Mouse (Mus musculus): Measurements from ENCODE around the gene Josd1. TPM values are rescaled to one million over a fixed set of nuclear protein-coding genes. Genes with fewer than 3 reads are reported as not detected.

The Josd1 gene
- polyA plus RNA-seq, 1 experiment from 2014 or later: 21.6 TPM

DNA sequence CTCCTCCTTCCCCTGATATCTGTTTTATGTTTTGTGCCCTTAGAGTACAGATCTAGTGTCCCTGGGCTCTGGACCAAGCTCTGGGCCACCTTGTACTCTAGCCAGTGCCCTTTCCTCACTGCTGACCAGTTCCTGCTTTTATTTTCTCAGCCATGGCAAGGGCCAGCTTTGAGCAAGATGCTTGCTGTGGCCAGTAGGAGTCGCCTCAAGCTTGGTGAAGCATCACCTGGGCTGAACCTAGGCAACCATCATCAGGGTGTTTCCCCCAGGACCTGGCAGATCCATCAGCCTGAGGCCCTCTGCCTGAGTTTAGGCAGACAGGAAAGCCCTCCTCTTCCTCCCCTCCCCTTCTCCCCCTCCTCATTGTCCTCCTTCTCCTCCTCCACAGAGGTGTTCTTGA, 35.7 kb upstream of the Josd1 start:
- WGBS (ENCODE audit: insufficient replicate concordance): 64% methylated on average over 1 of the region's 1 CpGs
- no peaks in the 10 kb centered on the region for H3K9me3 ChIP-seq (replicated peaks; ENCODE audit: control insufficient read depth, low read length)
- H3K4me3 ChIP-seq (ENCODE audit: low read depth, low read length): no peak overlapping the region
- H3K4me2 ChIP-seq (ENCODE audit: low read depth, low read length): no peak overlapping the region
- ATAC-seq (ENCODE audit: low read depth): 0 out of 2 replicates have a peak, but pooled peaks have one; percentile 13
- H3K36me3 ChIP-seq (ENCODE audit: control insufficient read depth, insufficient read depth): peaks cover 31% of the 10 kb centered on the region
- no peaks in the 10 kb centered on the region for H3K27me3 ChIP-seq (ENCODE audit: control insufficient read depth, insufficient read depth, low read depth, low read length)
- H3K27ac ChIP-seq (ENCODE audit: low read length): no peak overlapping the region
- H3K9ac ChIP-seq (ENCODE audit: low read depth, low read length): no peak overlapping the region
- no peaks in the 10 kb centered on the region for H3K4me1 ChIP-seq (ENCODE audit: control insufficient read depth, low read depth, low read length)

DNA sequence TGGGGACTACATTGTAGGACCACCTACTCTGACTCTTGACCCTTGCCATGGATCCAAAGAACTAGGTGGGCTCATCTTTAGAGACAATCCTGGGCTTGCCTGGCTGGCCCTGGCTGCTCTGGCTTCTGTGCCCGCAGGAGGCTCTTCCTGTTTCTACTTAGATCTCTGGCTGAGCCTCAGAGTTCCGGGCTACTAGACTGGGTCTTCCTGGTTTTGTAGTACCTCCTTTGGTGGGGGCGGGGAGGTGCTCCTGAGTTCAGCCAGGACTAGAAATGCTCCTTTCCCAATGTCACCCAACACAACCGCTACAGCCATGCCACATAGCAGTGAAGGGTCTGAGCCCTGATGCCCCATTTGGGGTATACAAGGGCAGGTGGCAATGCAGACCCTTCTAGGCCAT, 33.1 kb upstream of the Josd1 start:
- Histone ChIP-seq H3K4me2 (ENCODE audit: low read depth, low read length) (no peak overlapping the region), H3K36me3 (ENCODE audit: control insufficient read depth, insufficient read depth) (peaks cover 53% of the 10 kb centered on the region), H3K9ac (ENCODE audit: low read depth, low read length) (no peak overlapping the region), H3K27me3 (ENCODE audit: control insufficient read depth, insufficient read depth, low read depth, low read length) (no peaks in the 10 kb centered on the region), H3K4me1 (ENCODE audit: control insufficient read depth, low read depth, low read length) (no peaks in the 10 kb centered on the region), H3K9me3 (replicated peaks; ENCODE audit: control insufficient read depth, low read length) (no peaks in the 10 kb centered on the region), H3K27ac (ENCODE audit: low read length) (no peak overlapping the region), H3K4me3 (ENCODE audit: low read depth, low read length) (no peak overlapping the region)
- ATAC-seq (ENCODE audit: low read depth): no peak
- WGBS (ENCODE audit: insufficient replicate concordance): 63% methylated on average over 4 of the region's 4 CpGs

DNA sequence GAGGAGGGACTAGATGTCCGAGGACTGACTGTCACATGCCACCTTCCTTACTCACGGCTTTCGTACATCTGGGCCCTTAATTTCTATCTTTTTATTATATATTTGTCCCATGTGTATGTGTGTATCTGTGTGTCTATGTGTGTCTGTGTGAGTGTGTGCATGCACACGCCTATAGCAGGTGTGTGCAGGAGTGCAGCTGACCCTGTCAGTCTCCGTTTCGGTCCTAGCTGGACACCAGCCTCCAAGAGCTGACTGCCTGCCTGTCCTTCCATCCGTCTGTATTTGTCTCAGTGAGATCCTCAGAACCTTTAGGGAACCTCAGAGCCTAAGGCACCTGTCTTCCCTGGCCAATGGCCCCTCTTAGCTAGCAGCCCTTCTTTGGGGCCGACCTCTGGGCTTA, 32.5 kb upstream of the Josd1 start:
- no peaks in the 10 kb centered on the region for H3K9me3 ChIP-seq (replicated peaks; ENCODE audit: control insufficient read depth, low read length)
- no peak overlapping the region for H3K4me3 ChIP-seq (ENCODE audit: low read depth, low read length)
- H3K4me2 ChIP-seq (ENCODE audit: low read depth, low read length): no peak overlapping the region
- H3K9ac ChIP-seq (ENCODE audit: low read depth, low read length): no peak overlapping the region
- no peaks in the 10 kb centered on the region for H3K27me3 ChIP-seq (ENCODE audit: control insufficient read depth, insufficient read depth, low read depth, low read length)
- ATAC-seq (ENCODE audit: low read depth): no peak
- H3K36me3 ChIP-seq (ENCODE audit: control insufficient read depth, insufficient read depth): peaks cover 55% of the 10 kb centered on the region
- no peak overlapping the region for H3K27ac ChIP-seq (ENCODE audit: low read length)
- H3K4me1 ChIP-seq (ENCODE audit: control insufficient read depth, low read depth, low read length): no peaks in the 10 kb centered on the region
- WGBS (ENCODE audit: insufficient replicate concordance): 80% methylated on average over 8 of the region's 8 CpGs

DNA sequence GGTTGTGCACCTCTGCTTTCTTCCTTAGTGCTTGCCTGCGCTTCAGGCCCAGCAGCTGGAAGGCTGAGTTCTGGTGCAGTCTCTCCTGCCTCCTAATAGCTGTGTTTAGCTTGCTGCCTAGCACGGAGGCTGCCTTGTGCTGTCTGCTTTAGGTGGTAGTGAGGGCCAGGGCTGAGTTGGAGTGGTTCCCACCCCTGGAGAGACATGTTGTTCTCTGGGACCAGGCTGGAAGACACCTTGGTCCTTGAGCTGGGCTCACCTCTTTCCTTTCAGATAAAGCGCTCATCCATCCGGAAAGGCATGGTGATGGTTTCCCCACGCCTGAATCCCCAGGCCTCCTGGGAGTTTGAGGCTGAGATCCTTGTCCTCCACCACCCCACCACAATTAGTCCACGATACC, 29.0 kb upstream of the Josd1 start:
- Histone ChIP-seq H3K9me3 (replicated peaks; ENCODE audit: control insufficient read depth, low read length) (no peaks in the 10 kb centered on the region), H3K36me3 (ENCODE audit: control insufficient read depth, insufficient read depth) (peaks cover 70% of the 10 kb centered on the region), H3K9ac (ENCODE audit: low read depth, low read length) (no peak overlapping the region), H3K4me1 (ENCODE audit: control insufficient read depth, low read depth, low read length) (no peaks in the 10 kb centered on the region), H3K4me3 (ENCODE audit: low read depth, low read length) (no peak overlapping the region), H3K27me3 (ENCODE audit: control insufficient read depth, insufficient read depth, low read depth, low read length) (no peaks in the 10 kb centered on the region), H3K4me2 (ENCODE audit: low read depth, low read length) (no peak overlapping the region), H3K27ac (ENCODE audit: low read length) (no peak overlapping the region)
- no peak for ATAC-seq (ENCODE audit: low read depth)
- 88% methylated on average over 6 of the region's 6 CpGs for WGBS (ENCODE audit: insufficient replicate concordance)

DNA sequence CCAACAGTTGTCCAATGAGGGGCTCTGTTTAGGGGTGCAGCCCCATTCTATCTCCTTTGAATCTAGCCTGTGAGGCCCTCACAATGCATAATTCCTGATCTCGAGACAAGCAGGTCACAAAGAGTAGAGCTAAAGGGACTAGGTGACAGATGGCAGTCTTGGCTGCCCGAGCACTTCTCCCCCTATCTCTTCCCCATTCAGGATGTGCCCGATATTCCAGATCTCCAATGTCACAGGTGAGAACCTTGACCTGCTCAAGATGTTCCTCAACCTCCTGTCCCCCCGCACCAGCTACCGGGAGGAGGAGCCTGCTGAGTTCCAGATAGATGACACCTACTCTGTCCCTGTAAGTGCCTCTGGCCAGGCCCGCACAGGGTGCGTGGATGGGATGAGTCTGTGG, 27.9 kb upstream of the Josd1 start:
- Histone ChIP-seq H3K4me2 (ENCODE audit: low read depth, low read length) (no peak overlapping the region), H3K27ac (ENCODE audit: low read length) (no peak overlapping the region), H3K4me1 (ENCODE audit: control insufficient read depth, low read depth, low read length) (no peaks in the 10 kb centered on the region), H3K27me3 (ENCODE audit: control insufficient read depth, insufficient read depth, low read depth, low read length) (no peaks in the 10 kb centered on the region), H3K4me3 (ENCODE audit: low read depth, low read length) (no peak overlapping the region), H3K9me3 (replicated peaks; ENCODE audit: control insufficient read depth, low read length) (no peaks in the 10 kb centered on the region), H3K9ac (ENCODE audit: low read depth, low read length) (no peak overlapping the region), H3K36me3 (ENCODE audit: control insufficient read depth, insufficient read depth) (peaks cover 68% of the 10 kb centered on the region)
- WGBS (ENCODE audit: insufficient replicate concordance): 90% methylated on average over 7 of the region's 7 CpGs
- no peak for ATAC-seq (ENCODE audit: low read depth)

DNA sequence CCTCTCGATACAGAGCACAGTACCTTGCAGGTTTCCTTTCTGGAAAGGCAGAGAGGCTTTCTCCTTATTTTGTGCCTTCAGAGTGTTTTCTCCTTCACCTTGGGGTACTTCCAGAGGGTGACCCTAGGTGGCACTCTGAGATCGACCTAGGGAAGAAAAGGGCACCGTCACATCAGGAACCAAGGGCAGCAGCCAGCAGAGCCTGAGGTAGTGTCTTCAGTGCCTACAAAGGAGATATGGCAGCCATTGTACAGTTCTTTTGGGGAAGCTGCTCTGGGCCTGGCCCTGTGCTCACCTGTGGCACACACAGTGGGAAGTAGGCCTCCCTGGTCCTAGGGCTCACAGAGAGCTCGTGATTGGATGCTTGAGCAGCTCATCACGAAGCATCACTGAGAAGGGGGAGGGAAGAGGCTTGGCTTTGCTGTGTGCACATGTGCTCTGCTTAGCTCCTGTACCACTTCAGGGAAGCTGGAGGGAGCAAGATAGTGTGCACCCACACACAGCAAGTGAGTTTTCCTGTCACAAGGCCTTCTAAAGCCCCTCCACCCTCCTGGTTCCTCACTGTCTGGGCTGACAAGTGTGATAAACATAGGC, 20.6 kb upstream of the Josd1 start:
- WGBS (ENCODE audit: insufficient replicate concordance): 78% methylated on average over 5 of the region's 5 CpGs
- ATAC-seq (ENCODE audit: low read depth): no peak
- Histone ChIP-seq H3K9me3 (replicated peaks; ENCODE audit: control insufficient read depth, low read length) (no peaks in the 10 kb centered on the region), H3K36me3 (ENCODE audit: control insufficient read depth, insufficient read depth) (peaks cover 44% of the 10 kb centered on the region), H3K4me3 (ENCODE audit: low read depth, low read length) (no peak overlapping the region), H3K4me2 (ENCODE audit: low read depth, low read length) (no peak overlapping the region), H3K27me3 (ENCODE audit: control insufficient read depth, insufficient read depth, low read depth, low read length) (no peaks in the 10 kb centered on the region), H3K9ac (ENCODE audit: low read depth, low read length) (no peak overlapping the region), H3K4me1 (ENCODE audit: control insufficient read depth, low read depth, low read length) (no peaks in the 10 kb centered on the region), H3K27ac (ENCODE audit: low read length) (no peak overlapping the region)

DNA sequence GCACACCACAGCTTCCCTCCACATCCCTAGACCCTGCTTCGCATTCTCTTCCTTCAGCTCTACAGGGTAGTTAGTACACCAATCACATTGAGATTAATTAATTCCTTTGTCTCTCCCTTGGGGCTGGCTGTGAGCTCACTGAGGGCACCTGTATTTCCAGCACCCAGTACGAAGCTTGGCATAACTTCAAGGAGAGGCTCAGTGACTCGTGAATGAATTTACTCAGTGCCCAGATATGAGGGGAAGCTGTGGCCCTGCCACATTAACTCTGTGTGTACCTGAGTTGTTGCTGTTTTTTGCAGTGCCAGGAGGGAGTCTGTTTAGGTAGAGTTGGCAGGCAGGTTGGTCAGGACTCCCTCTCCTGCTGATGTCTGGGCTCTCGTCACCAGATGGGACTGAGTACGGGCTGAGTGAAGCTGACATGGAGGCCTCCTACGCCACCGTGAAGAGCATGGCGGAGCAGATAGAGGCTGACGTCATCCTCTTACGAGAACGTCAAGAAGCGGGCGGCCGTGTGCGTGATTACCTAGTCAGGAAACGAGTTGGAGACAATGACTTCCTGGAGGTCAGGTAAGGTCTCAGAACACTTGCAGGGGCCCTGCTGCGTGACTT, 19.0 kb upstream of the Josd1 start:
- no peak overlapping the region for H3K27ac ChIP-seq (ENCODE audit: low read length)
- no peak for ATAC-seq (ENCODE audit: low read depth)
- no peaks in the 10 kb centered on the region for H3K27me3 ChIP-seq (ENCODE audit: control insufficient read depth, insufficient read depth, low read depth, low read length)
- no peaks in the 10 kb centered on the region for H3K4me1 ChIP-seq (ENCODE audit: control insufficient read depth, low read depth, low read length)
- H3K36me3 ChIP-seq (ENCODE audit: control insufficient read depth, insufficient read depth): peaks cover 33% of the 10 kb centered on the region
- 80% methylated on average over 17 of the region's 17 CpGs for WGBS (ENCODE audit: insufficient replicate concordance)
- H3K4me3 ChIP-seq (ENCODE audit: low read depth, low read length): no peak overlapping the region
- H3K4me2 ChIP-seq (ENCODE audit: low read depth, low read length): no peak overlapping the region
- no peaks in the 10 kb centered on the region for H3K9me3 ChIP-seq (replicated peaks; ENCODE audit: control insufficient read depth, low read length)
- no peak overlapping the region for H3K9ac ChIP-seq (ENCODE audit: low read depth, low read length)

DNA sequence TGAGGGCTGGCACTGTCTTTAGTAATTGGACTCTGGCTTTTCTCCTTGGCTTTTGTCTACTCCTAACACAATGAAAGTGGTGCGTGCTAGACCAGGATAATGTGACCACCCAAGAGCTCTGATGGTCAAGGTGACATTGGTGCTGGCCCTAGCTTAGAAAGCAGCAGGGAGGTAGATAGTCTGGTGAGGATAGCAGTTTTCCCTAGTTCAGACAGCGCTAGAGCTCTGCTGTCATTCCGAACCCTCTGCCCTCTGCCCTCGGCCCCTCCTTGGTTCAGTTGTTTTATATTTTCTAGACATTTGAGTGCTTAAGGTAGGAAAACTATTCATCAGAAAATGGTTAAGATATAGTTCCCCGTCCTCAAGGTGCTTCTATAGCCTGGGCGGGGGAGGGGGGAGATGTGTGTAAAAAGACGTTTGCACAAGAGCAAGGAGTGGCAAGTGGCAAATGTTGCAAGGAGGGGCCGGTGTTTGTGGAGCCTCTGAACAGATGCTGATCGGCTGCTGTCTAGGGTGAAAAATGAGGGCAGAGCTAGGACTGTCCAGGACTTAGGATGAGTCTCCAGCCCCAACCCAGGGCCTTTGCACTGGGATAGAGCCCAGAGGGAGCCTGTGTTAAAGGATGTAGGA, 10.0 kb upstream of the Josd1 start:
- Histone ChIP-seq H3K27me3 (ENCODE audit: control insufficient read depth, insufficient read depth, low read depth, low read length) (no peaks in the 10 kb centered on the region), H3K9me3 (replicated peaks; ENCODE audit: control insufficient read depth, low read length) (no peaks in the 10 kb centered on the region), H3K36me3 (ENCODE audit: control insufficient read depth, insufficient read depth) (peaks cover 7% of the 10 kb centered on the region; the same call in 1 of the 2 replicates), H3K4me2 (ENCODE audit: low read depth, low read length) (no peak overlapping the region), H3K4me3 (ENCODE audit: low read depth, low read length) (no peak overlapping the region), H3K4me1 (ENCODE audit: control insufficient read depth, low read depth, low read length) (peaks cover 53% of the 10 kb centered on the region), H3K27ac (ENCODE audit: low read length) (0 out of 2 replicates have a peak overlapping the region, but pooled peaks have one; percentile 3), H3K9ac (ENCODE audit: low read depth, low read length) (no peak overlapping the region)
- no peak for ATAC-seq (ENCODE audit: low read depth)
- 67% methylated on average over 9 of the region's 9 CpGs for WGBS (ENCODE audit: insufficient replicate concordance)

DNA sequence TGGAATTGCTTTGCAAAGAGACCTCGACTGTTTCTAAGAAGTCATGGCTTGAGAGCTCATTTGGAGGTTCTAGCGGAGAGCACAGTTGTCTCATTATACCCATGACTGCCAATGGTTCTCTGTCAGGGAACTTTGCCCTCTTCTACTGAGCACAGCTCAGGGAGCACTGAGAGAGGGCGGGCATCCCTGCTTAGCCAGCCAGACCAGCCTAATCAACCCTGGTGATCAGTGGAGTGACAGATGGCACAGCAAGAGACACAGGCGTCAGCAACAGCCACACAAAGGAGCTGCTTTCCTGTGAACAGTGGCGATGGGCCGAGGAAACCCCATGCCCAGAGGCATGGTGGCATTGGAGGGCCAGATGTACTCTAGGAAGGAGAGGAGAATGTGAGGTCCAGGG, 9.3 kb upstream of the Josd1 start:
- Histone ChIP-seq H3K27me3 (ENCODE audit: control insufficient read depth, insufficient read depth, low read depth, low read length) (no peaks in the 10 kb centered on the region), H3K27ac (ENCODE audit: low read length) (0 out of 2 replicates have a peak overlapping the region, but pooled peaks have one; percentile 3), H3K36me3 (ENCODE audit: control insufficient read depth, insufficient read depth) (peaks cover 7% of the 10 kb centered on the region; the same call in 1 of the 2 replicates), H3K4me2 (ENCODE audit: low read depth, low read length) (no peak overlapping the region), H3K9me3 (replicated peaks; ENCODE audit: control insufficient read depth, low read length) (no peaks in the 10 kb centered on the region), H3K4me3 (ENCODE audit: low read depth, low read length) (no peak overlapping the region), H3K4me1 (ENCODE audit: control insufficient read depth, low read depth, low read length) (peaks cover 59% of the 10 kb centered on the region), H3K9ac (ENCODE audit: low read depth, low read length) (no peak overlapping the region)
- no peak for ATAC-seq (ENCODE audit: low read depth)
- WGBS (ENCODE audit: insufficient replicate concordance): 53% methylated on average over 6 of the region's 6 CpGs
